Mouse (Mus musculus) CD4-positive helper T cell, adult 2 months (primary cell): ENCODE measurements around the gene Olfr1370.
"Not testable (repeated sequence)": the region's sequence is repeated elsewhere in the genome, so short reads cannot be mapped to it uniquely, and the experiment has no call there.

ENCODE experiments used
- DNase-seq: peaks from one replicate; pipeline ENCODE4 v3.0.0-alpha.2; 2012; ENCODE audit warnings: low read depth, missing footprints, low spot score

The Olfr1370 gene

GRCm38 (mm10) chr13:21074847-21075246 lies at the start of gene Olfr1370:
Olfr1370 (minus strand) TSS chr13:21074947.
- no peak for DNase-seq

GRCm38 (mm10) chr13:21114121-21114520 lies 39.4 kb upstream of the Olfr1370 start:
- DNase-seq, result no peak

GRCm38 (mm10) chr13:21111183-21111582 lies 36.4 kb upstream of the Olfr1370 start, which contains the start of gene Olfr1369-ps1:
Olfr1369-ps1 (plus strand) TSS chr13:21111483.
- DNase-seq, result not testable (repeated sequence)

GRCm38 (mm10) chr13:21110441-21110840 lies 35.7 kb upstream of the Olfr1370 start:
- DNase-seq, result no peak

- DNase-seq, result no peak
These were observed 35.0 kb upstream of the Olfr1370 start for GRCm38 (mm10) chr13:21109759-21110158.

- no peak for DNase-seq
These were observed 7.9 kb upstream of the Olfr1370 start for GRCm38 (mm10) chr13:21082686-21083085.

GRCm38 (mm10) chr13:21066021-21066420 lies 8.7 kb downstream of the Olfr1370 start:
- DNase-seq, result no peak

GRCm38 (mm10) chr13:21050118-21050517 lies 24.6 kb downstream of the Olfr1370 start:
- no peak for DNase-seq

GRCm38 (mm10) chr13:21040589-21041199 lies 34.1 kb downstream of the Olfr1370 start:
- no peak for DNase-seq

- no peak for DNase-seq
These were observed 38.8 kb downstream of the Olfr1370 start for GRCm38 (mm10) chr13:21035981-21036380.

GRCm38 (mm10) chr13:21035011-21035410 lies 39.7 kb downstream of the Olfr1370 start:
- DNase-seq, result no peak

GRCm38 (mm10) chr13:21033176-21033575 lies 41.6 kb downstream of the Olfr1370 start:
- DNase-seq, result no peak

- DNase-seq, result no peak
These were observed 49.9 kb downstream of the Olfr1370 start for GRCm38 (mm10) chr13:21024831-21025230.
